Mouse (Mus musculus): ENCODE results near the gene Dnajc17.

GRCm38 (mm10) chr2:119157836-119158235 lies 50.8 kb downstream of the Dnajc17 start:
- no peak for TF ChIP-seq POLR2A (IDR thresholded peaks at IDR 0.05; ENCODE audit: borderline replicate concordance, extremely low read depth, insufficient read depth, insufficient read length, poor library complexity, severe bottlenecking)
- TF ChIP-seq CTCF (IDR thresholded peaks at IDR 0.05; ENCODE audit: borderline replicate concordance, extremely low read depth, insufficient read depth, insufficient read length) = no peak
